Mouse (Mus musculus) brain, embryonic 14.5 days (tissue): ENCODE data around the gene Rhog.

Experiments
- CTCF ChIP-seq: fragments of 200-500 bp; IDR thresholded peaks from 2 replicates; pipeline ENCODE4 v1.5.1; 2012; ENCODE audit warnings: inconsistent platforms, mild to moderate bottlenecking, moderate library complexity, borderline replicate concordance; ENCODE audit not compliant: insufficient read depth, insufficient read length; ENCODE audit errors: extremely low read depth
- POLR2A ChIP-seq: fragments of 200-500 bp; IDR thresholded peaks from 2 replicates; pipeline ENCODE4 v1.6.1; 2012; ENCODE audit warnings: mild to moderate bottlenecking, inconsistent platforms, borderline replicate concordance; ENCODE audit not compliant: poor library complexity, insufficient read depth, insufficient read length, severe bottlenecking; ENCODE audit errors: extremely low read depth

DNA sequence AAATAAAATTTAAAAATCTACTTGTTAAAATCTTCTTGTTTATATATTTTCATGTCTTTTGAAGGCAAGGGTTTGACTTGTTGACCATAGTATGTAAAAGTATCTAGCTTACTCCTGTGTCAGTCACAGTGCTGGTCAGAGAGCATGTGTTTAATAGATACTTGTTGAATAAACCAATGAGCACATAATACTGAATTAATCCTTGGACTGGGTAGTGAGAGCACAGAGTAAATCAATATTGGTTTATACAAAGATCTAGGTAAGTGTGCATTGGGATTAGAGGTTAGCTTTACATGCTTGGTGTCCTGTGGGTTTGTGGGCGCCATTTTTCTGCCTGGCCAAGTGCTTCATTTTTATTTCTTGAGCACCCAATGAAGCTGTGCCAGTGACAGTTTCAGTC lies 25.5 kb upstream of the Rhog start:
- TF ChIP-seq POLR2A (no peak), CTCF (no peak)
